Mouse (Mus musculus): ENCODE measurements at regions not wholly inside any gene's neighbourhood (a gene's known extent, or its start where the extent isn't known, plus 50 kb on each side); places are given as distances from the start of the nearest gene placed in this dataset.

DNA sequence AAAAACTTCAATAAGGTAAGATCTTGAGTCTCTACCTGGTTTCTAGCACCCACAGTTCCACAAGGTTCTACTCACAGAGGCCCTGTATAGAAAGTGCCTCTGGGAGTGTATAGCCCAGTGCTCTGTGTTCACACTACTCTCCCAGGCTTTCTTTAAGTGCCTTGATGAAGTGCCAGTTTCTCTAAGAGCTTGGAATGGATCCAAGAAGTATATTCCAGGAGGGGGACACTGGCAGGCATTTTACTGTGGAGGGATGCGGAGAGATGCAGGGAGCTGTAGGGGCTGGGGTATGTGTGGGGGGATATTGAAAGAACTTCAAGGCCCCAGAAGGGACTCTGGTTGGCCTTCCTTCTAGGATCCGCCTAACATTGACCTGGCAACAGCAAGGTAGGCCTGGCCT lies 204.9 kb downstream of the 1500009L16Rik start:
- no peaks in the 10 kb centered on the region for H3K27me3 ChIP-seq (ENCODE audit: control insufficient read depth, insufficient read depth, insufficient read length)

GRCm38 (mm10) chr10:83931758-83932157 lies 209.1 kb downstream of the 1500009L16Rik start:
- Histone ChIP-seq H3ac (ENCODE audit: control insufficient read depth, insufficient read length) (no peak overlapping the region), H3K4me3 (no peak overlapping the region), H3K4me2 (ENCODE audit: low read depth) (no peak overlapping the region), H3K27me3 (ENCODE audit: control insufficient read depth, insufficient read depth, insufficient read length) (no peaks in the 10 kb centered on the region), H3K36me3 (ENCODE audit: control insufficient read depth, insufficient read depth) (no peaks in the 10 kb centered on the region), H3K79me2 (ENCODE audit: control insufficient read depth, insufficient read depth) (no peaks in the 10 kb centered on the region)
- TF ChIP-seq MAX (IDR thresholded peaks at IDR 0.05; ENCODE audit: low read depth) (no peak), TCF3 (IDR thresholded peaks at IDR 0.05; ENCODE audit: insufficient read length, low read depth) (no peak), TCF12 (IDR thresholded peaks at IDR 0.05; ENCODE audit: insufficient read depth, poor library complexity, severe bottlenecking) (no peak), MYOD1 (IDR thresholded peaks at IDR 0.05; ENCODE audit: control insufficient read depth in 1 of 3, insufficient read length in 2 of 3, low read depth in 2 of 3) (peak in 1 of 3 experiments; percentile 76), SRF (IDR thresholded peaks at IDR 0.05; ENCODE audit: control insufficient read depth, insufficient read length, low read depth) (no peak), USF1 (IDR thresholded peaks at IDR 0.05; ENCODE audit: low read depth) (no peak), POLR2AphosphoS2 (IDR thresholded peaks at IDR 0.05; ENCODE audit: insufficient read length, low read depth) (no peak), CEBPB (IDR thresholded peaks at IDR 0.05; ENCODE audit: insufficient read depth, poor library complexity, severe bottlenecking) (no peak), REST (IDR thresholded peaks at IDR 0.05; ENCODE audit: insufficient read depth, insufficient read length) (no peak), MYOG (IDR thresholded peaks at IDR 0.05; ENCODE audit: control insufficient read depth in 1 of 3, insufficient read depth in 1 of 3, insufficient read length in 2 of 3, low read depth in 2 of 3) (peak in 1 of 3 experiments; percentile 15), POLR2A (IDR thresholded peaks at IDR 0.05; ENCODE audit: insufficient read length, low read depth) (no peak), E2F4 (IDR thresholded peaks at IDR 0.05; ENCODE audit: insufficient read depth) (no peak)

More for the DNA sequence above, 204.9 kb downstream of the 1500009L16Rik start:
- Histone ChIP-seq H3K36me3 (ENCODE audit: control insufficient read depth, insufficient read depth) (no peaks in the 10 kb centered on the region), H3K4me2 (ENCODE audit: low read depth) (no peak overlapping the region), H3K79me2 (ENCODE audit: control insufficient read depth, insufficient read depth) (no peaks in the 10 kb centered on the region), H3K4me3 (no peak overlapping the region), H3ac (ENCODE audit: control insufficient read depth, insufficient read length) (no peak overlapping the region)
- no peak for TF ChIP-seq POLR2AphosphoS2 (IDR thresholded peaks at IDR 0.05; ENCODE audit: insufficient read length, low read depth)

DNA sequence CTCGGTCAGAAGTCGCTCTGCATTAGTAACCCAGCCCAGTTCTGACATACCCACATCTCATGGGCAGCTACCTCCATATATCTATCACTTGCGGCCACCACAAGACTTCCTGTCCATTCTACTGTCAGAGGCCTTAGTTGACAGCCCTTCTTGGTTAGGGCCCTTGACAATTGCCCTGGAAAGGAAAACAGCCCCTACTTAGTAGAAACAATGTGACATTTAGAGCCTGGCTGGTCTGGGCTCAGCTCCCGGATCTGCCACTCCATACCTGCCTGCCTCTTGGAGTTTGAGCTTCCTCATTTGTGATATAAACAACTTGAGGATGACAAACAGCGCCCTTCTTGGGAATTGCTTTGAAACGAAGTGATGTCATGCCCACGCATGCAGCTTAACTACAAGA lies 210.5 kb downstream of the 1500009L16Rik start:
- TF ChIP-seq REST (IDR thresholded peaks at IDR 0.05; ENCODE audit: insufficient read depth, insufficient read length) (no peak), USF1 (IDR thresholded peaks at IDR 0.05; ENCODE audit: low read depth) (no peak), MYOG (IDR thresholded peaks at IDR 0.05; ENCODE audit: control insufficient read depth in 1 of 3, insufficient read depth in 1 of 3, insufficient read length in 2 of 3, low read depth in 2 of 3) (no peak), CEBPB (IDR thresholded peaks at IDR 0.05; ENCODE audit: insufficient read depth, poor library complexity, severe bottlenecking) (no peak), TCF3 (IDR thresholded peaks at IDR 0.05; ENCODE audit: insufficient read length, low read depth) (no peak), E2F4 (IDR thresholded peaks at IDR 0.05; ENCODE audit: insufficient read depth) (no peak), POLR2A (IDR thresholded peaks at IDR 0.05; ENCODE audit: insufficient read length, low read depth) (no peak), MYOD1 (IDR thresholded peaks at IDR 0.05; ENCODE audit: control insufficient read depth in 1 of 3, insufficient read length in 2 of 3, low read depth in 2 of 3) (no peak), MAX (IDR thresholded peaks at IDR 0.05; ENCODE audit: low read depth) (no peak), SRF (IDR thresholded peaks at IDR 0.05; ENCODE audit: control insufficient read depth, insufficient read length, low read depth) (no peak), POLR2AphosphoS2 (IDR thresholded peaks at IDR 0.05; ENCODE audit: insufficient read length, low read depth) (no peak), TCF12 (IDR thresholded peaks at IDR 0.05; ENCODE audit: insufficient read depth, poor library complexity, severe bottlenecking) (no peak)
- H3K4me2 ChIP-seq (ENCODE audit: low read depth), result no peak overlapping the region
- no peaks in the 10 kb centered on the region for H3K36me3 ChIP-seq (ENCODE audit: control insufficient read depth, insufficient read depth)
- no peak overlapping the region for H3ac ChIP-seq (ENCODE audit: control insufficient read depth, insufficient read length)
- no peaks in the 10 kb centered on the region for H3K79me2 ChIP-seq (ENCODE audit: control insufficient read depth, insufficient read depth)
- H3K27me3 ChIP-seq (ENCODE audit: control insufficient read depth, insufficient read depth, insufficient read length), result no peaks in the 10 kb centered on the region
- no peak overlapping the region for H3K4me3 ChIP-seq

- Histone ChIP-seq H3K4me2 (ENCODE audit: low read depth) (no peak overlapping the region), H3K79me2 (ENCODE audit: control insufficient read depth, insufficient read depth) (no peaks in the 10 kb centered on the region), H3K27me3 (ENCODE audit: control insufficient read depth, insufficient read depth, insufficient read length) (no peaks in the 10 kb centered on the region), H3K4me3 (no peak overlapping the region), H3K36me3 (ENCODE audit: control insufficient read depth, insufficient read depth) (no peaks in the 10 kb centered on the region), H3ac (ENCODE audit: control insufficient read depth, insufficient read length) (no peak overlapping the region)
- TF ChIP-seq REST (IDR thresholded peaks at IDR 0.05; ENCODE audit: insufficient read depth, insufficient read length), result no peak
- TF ChIP-seq POLR2AphosphoS2 (IDR thresholded peaks at IDR 0.05; ENCODE audit: insufficient read length, low read depth), result no peak
- TF ChIP-seq CEBPB (IDR thresholded peaks at IDR 0.05; ENCODE audit: insufficient read depth, poor library complexity, severe bottlenecking), result no peak
- TF ChIP-seq SRF (IDR thresholded peaks at IDR 0.05; ENCODE audit: control insufficient read depth, insufficient read length, low read depth), result no peak
- TF ChIP-seq TCF12 (IDR thresholded peaks at IDR 0.05; ENCODE audit: insufficient read depth, poor library complexity, severe bottlenecking), result no peak
- no peak for TF ChIP-seq USF1 (IDR thresholded peaks at IDR 0.05; ENCODE audit: low read depth)
- no peak for TF ChIP-seq MYOD1 (IDR thresholded peaks at IDR 0.05; ENCODE audit: control insufficient read depth in 1 of 3, insufficient read length in 2 of 3, low read depth in 2 of 3)
- no peak for TF ChIP-seq TCF3 (IDR thresholded peaks at IDR 0.05; ENCODE audit: insufficient read length, low read depth)
- no peak for TF ChIP-seq POLR2A (IDR thresholded peaks at IDR 0.05; ENCODE audit: insufficient read length, low read depth)
- no peak for TF ChIP-seq MYOG (IDR thresholded peaks at IDR 0.05; ENCODE audit: control insufficient read depth in 1 of 3, insufficient read depth in 1 of 3, insufficient read length in 2 of 3, low read depth in 2 of 3)
- TF ChIP-seq MAX (IDR thresholded peaks at IDR 0.05; ENCODE audit: low read depth), result no peak
- TF ChIP-seq E2F4 (IDR thresholded peaks at IDR 0.05; ENCODE audit: insufficient read depth), result no peak
Observed at GRCm38 (mm10) chr10:83934498-83934897, 211.8 kb downstream of the 1500009L16Rik start.

GRCm38 (mm10) chr10:83937168-83937567 lies 214.5 kb downstream of the 1500009L16Rik start:
- Histone ChIP-seq H3K27me3 (ENCODE audit: control insufficient read depth, insufficient read depth, insufficient read length) (no peaks in the 10 kb centered on the region), H3ac (ENCODE audit: control insufficient read depth, insufficient read length) (no peak overlapping the region), H3K4me2 (ENCODE audit: low read depth) (no peak overlapping the region), H3K4me3 (no peak overlapping the region), H3K36me3 (ENCODE audit: control insufficient read depth, insufficient read depth) (no peaks in the 10 kb centered on the region), H3K79me2 (ENCODE audit: control insufficient read depth, insufficient read depth) (no peaks in the 10 kb centered on the region)
- TF ChIP-seq MAX (IDR thresholded peaks at IDR 0.05; ENCODE audit: low read depth) (no peak), USF1 (IDR thresholded peaks at IDR 0.05; ENCODE audit: low read depth) (no peak), E2F4 (IDR thresholded peaks at IDR 0.05; ENCODE audit: insufficient read depth) (no peak), TCF12 (IDR thresholded peaks at IDR 0.05; ENCODE audit: insufficient read depth, poor library complexity, severe bottlenecking) (no peak), REST (IDR thresholded peaks at IDR 0.05; ENCODE audit: insufficient read depth, insufficient read length) (no peak), TCF3 (IDR thresholded peaks at IDR 0.05; ENCODE audit: insufficient read length, low read depth) (no peak)
